Mouse (Mus musculus): ENCODE measurements around the gene Gm20909. TPM values are rescaled to one million over a fixed set of nuclear protein-coding genes. Genes with fewer than 3 reads are reported as not detected.
"Not testable (repeated sequence)": the region's sequence is repeated elsewhere in the genome, so short reads cannot be mapped to it uniquely, and the experiment has no call there.

Gene Gm20909
- not detected for total RNA-seq (2021)
- long read RNA-seq, experiment 1, result 0 reads
- long read RNA-seq, experiment 2, result 0 reads

DNA sequence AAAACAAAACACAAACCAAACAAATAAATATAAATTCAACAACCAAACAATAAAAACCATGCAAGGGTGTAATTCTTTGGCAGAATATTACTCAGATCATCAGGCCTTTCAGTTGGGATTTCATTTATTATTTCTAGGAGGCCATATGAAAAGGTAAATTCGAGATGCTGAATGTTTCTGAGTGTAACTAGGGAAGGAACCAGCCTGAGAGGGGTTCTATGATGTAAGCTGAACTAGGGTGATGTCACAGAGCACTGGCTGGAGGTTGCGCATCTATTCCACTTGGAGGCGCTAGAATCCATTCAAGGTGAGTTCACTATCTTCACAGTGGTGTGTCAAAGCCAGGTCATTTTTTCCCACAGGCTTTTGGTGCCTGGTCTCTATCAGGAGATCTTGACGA lies at the start of gene Gm20909:
TSS of gene Gm20909 (plus strand) at position 301 of the 400 bp plus-strand sequence.
- DNase-seq (ENCODE audit: low spot score in 2 of 2), result not testable (repeated sequence)

Other genes starting within 250 kb of the Gm20909 start
- not detected for gene Gm29866, start 170.9 kb upstream of the Gm20909 start, total RNA-seq (2021)
- not detected for gene Gm20865, start 77.0 kb downstream of the Gm20909 start, total RNA-seq (2021)

Data from layer of hippocampus, postnatal 14 days (tissue).